ENCODE assay signal across 8 mouse cellular contexts in genomic region chr9:72733966-72734365, GRCm38 (mm10).
DNase-seq lines count a peak whose midpoint lies in the region; ATAC-seq lines count a peak whose summit lies in the region.

No protein-coding gene starts in this region.

- no peak overlapping the region for H3K4me2 ChIP-seq in forebrain, embryonic 16.5 days (ENCODE audit: low read length)
- no peak overlapping the region for H3K4me2 ChIP-seq in liver, embryonic 13.5 days

- peak; percentile 65 for DNase-seq in forebrain, embryonic 10.5 days (ENCODE audit: extremely low spot score, low spot score)
- peak; percentile 43 for DNase-seq in right cerebral cortex, adult 18-20 months
- DNase-seq in right cerebral cortex, postnatal 36 days (ENCODE audit: low spot score in 2 of 2) = no peak
- peak; percentile 61 for DNase-seq in cerebellum, adult 9-10 months
- DNase-seq in heart, postnatal 4 days = peak; percentile 84
- DNase-seq in liver, embryonic 13.5 days = peak; percentile 32
- DNase-seq in right cerebral cortex, postnatal 10 days (ENCODE audit: low spot score in 2 of 2) = peak; percentile 30 to 66

- no peak overlapping the region for H3K9ac ChIP-seq in forebrain, embryonic 16.5 days (replicated peaks; ENCODE audit: low read depth, low read length)
- no peak overlapping the region for H3K9ac ChIP-seq in liver, embryonic 13.5 days

- H3K9me3 ChIP-seq in forebrain, embryonic 10.5 days = no peaks in the 10 kb centered on the region
- H3K9me3 ChIP-seq in forebrain, embryonic 16.5 days (ENCODE audit: control insufficient read depth, low read length) = no peaks in the 10 kb centered on the region
- no peaks in the 10 kb centered on the region for H3K9me3 ChIP-seq in liver, embryonic 13.5 days (replicated peaks)

- no peak overlapping the region for H3K4me3 ChIP-seq in forebrain, embryonic 10.5 days
- H3K4me3 ChIP-seq in forebrain, embryonic 16.5 days (replicated peaks; ENCODE audit: low read length) = no peak overlapping the region
- no peak overlapping the region for H3K4me3 ChIP-seq in liver, embryonic 13.5 days (replicated peaks)

- no peak overlapping the region for H3K27ac ChIP-seq in forebrain, embryonic 10.5 days
- no peak overlapping the region for H3K27ac ChIP-seq in forebrain, embryonic 16.5 days (ENCODE audit: low read length)
- H3K27ac ChIP-seq in liver, embryonic 13.5 days = no peak overlapping the region

- no peaks in the 10 kb centered on the region for H3K4me1 ChIP-seq in forebrain, embryonic 10.5 days
- no peaks in the 10 kb centered on the region for H3K4me1 ChIP-seq in forebrain, embryonic 16.5 days (replicated peaks; ENCODE audit: control insufficient read depth, insufficient read depth, low read length)
- H3K4me1 ChIP-seq in liver, embryonic 13.5 days (replicated peaks) = no peaks in the 10 kb centered on the region

- H3K36me3 ChIP-seq in forebrain, embryonic 10.5 days (replicated peaks) = peaks cover 99% of the 10 kb centered on the region
- H3K36me3 ChIP-seq in forebrain, embryonic 16.5 days (ENCODE audit: control insufficient read depth, insufficient read depth) = peaks cover 72% of the 10 kb centered on the region
- peaks cover 89% of the 10 kb centered on the region for H3K36me3 ChIP-seq in liver, embryonic 13.5 days

- no peaks in the 10 kb centered on the region for H3K27me3 ChIP-seq in forebrain, embryonic 10.5 days (ENCODE audit: poor library complexity, severe bottlenecking)
- H3K27me3 ChIP-seq in forebrain, embryonic 16.5 days (replicated peaks; ENCODE audit: control insufficient read depth, insufficient read depth, low read length) = no peaks in the 10 kb centered on the region
- no peaks in the 10 kb centered on the region for H3K27me3 ChIP-seq in liver, embryonic 13.5 days

- WGBS in forebrain, embryonic 10.5 days = 49% methylated on average over 3 of the region's 3 CpGs
- WGBS in forebrain, embryonic 16.5 days = 27% methylated on average over 3 of the region's 3 CpGs
- 35% methylated on average over 3 of the region's 3 CpGs for whole genome bisulfite sequencing in liver, embryonic 13.5 days (ENCODE audit: insufficient replicate concordance)

- no peak for ATAC-seq in forebrain, embryonic 16.5 days
- no peak for ATAC-seq in liver, embryonic 13.5 days (ENCODE audit: low read depth)

Comparison
In these comparisons a context has a peak if more than half of its experiments do, and no peak if none do; other contexts are left out.
1. DNase-seq: peak in forebrain, embryonic 10.5 days (single experiment), right cerebral cortex, adult 18-20 months (single experiment), cerebellum, adult 9-10 months (single experiment), heart, postnatal 4 days (single experiment), liver, embryonic 13.5 days (single experiment) and right cerebral cortex, postnatal 10 days (2 of 2); none in right cerebral cortex, postnatal 36 days (0 of 2).